In the genomic region with DNA sequence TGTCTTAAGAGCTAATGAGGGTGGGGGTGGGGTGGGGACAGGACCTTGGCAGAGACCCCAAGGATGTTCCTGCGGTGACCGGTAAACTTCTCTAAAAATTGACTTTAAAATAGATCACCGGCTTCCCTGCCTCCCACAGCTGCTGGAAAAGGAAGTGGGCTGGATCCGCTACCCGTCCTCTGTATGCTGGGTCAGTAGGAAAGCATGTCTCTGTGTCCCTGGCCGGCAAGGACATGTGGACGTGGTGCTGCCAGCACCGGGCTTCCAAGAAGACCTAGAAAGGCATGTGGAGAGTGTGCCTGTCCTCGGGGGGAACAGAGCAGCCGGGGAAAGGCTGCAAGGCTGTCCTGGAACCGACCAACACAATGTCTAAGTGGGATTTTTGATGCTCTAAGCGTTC, we compare ENCODE assay signal across 13 mouse cellular contexts. TPM values are rescaled to one million over a fixed set of nuclear protein-coding genes. Genes with fewer than 3 reads are reported as not detected.
A peak's percentile ranks its signal among the peaks of the same experiment; 100 is the strongest.
DNase-seq lines count a peak whose midpoint lies in the region; ATAC-seq and TF ChIP-seq lines count a peak whose summit lies in the region.
"Had no signal": no experiment of that assay in that cellular context is flagged by ENCODE, and none has a peak within 500 bp of the region (broad histone marks: within the 10 kb centered on the region; RNA-seq: fewer than 3 reads in every experiment).

No protein-coding gene starts in this region.

- no peak overlapping the region for H3K4me3 ChIP-seq in limb, embryonic 14.5 days (replicated peaks; ENCODE audit: low read length)
- no peak overlapping the region for H3K4me3 ChIP-seq in limb, embryonic 10.5 days
- H3K4me3 ChIP-seq in heart, adult 2 months, result peak overlapping the region; percentile 49
- H3K4me3 ChIP-seq: lung, embryonic 15.5 days had no signal

- DNase-seq in limb, embryonic 14.5 days (ENCODE audit: low spot score), result no peak
- no peak for DNase-seq in limb, embryonic 10.5 days (ENCODE audit: low spot score)
- DNase-seq in adrenal gland, postnatal 25 days, result peak; percentile 64
- DNase-seq in heart, adult 2 months, result peak; percentile 61 to 80
- peak; percentile 63 for DNase-seq in heart, postnatal 4 days
- DNase-seq in thymus, postnatal 25 days, result no peak
- no peak for DNase-seq in c-Kit-positive CD71-positive TER-119-positive erythroid progenitor cells, embryonic 14.5 days (ENCODE audit: low spot score)
- DNase-seq: embryo, embryonic 11 days; forebrain, postnatal 0 days; thymus, adult 18-20 months had no signal

- no peaks in the 10 kb centered on the region for H3K36me3 ChIP-seq in limb, embryonic 14.5 days (ENCODE audit: control insufficient read depth, insufficient read depth, low read length)
- H3K36me3 ChIP-seq in limb, embryonic 10.5 days, result no peaks in the 10 kb centered on the region
- no peaks in the 10 kb centered on the region; the same call in none of the 2 replicates for H3K36me3 ChIP-seq in heart, adult 2 months (ENCODE audit: control insufficient read depth, insufficient read depth, low read length)
- H3K36me3 ChIP-seq: lung, embryonic 15.5 days had no signal

- H3K4me2 ChIP-seq in limb, embryonic 14.5 days (replicated peaks; ENCODE audit: low read depth, low read length, severe bottlenecking), result no peak overlapping the region
- H3K4me2 ChIP-seq: lung, embryonic 15.5 days had no signal

- no peak overlapping the region for H3K9ac ChIP-seq in limb, embryonic 14.5 days (ENCODE audit: low read depth, low read length, severe bottlenecking)
- H3K9ac ChIP-seq in heart, adult 2 months (ENCODE audit: low read depth, low read length), result peak overlapping the region; percentile 40
- H3K9ac ChIP-seq: forebrain, postnatal 0 days; lung, embryonic 15.5 days had no signal

- TF ChIP-seq POLR2A in limb, embryonic 14.5 days (IDR thresholded peaks at IDR 0.05; ENCODE audit: borderline replicate concordance, extremely low read depth, insufficient read depth, insufficient read length), result no peak
- TF ChIP-seq POLR2A in heart, adult 2 months (IDR thresholded peaks at IDR 0.05; ENCODE audit: insufficient read depth, low read depth, low read length), result peak; percentile 42; the same call in 1 of the 2 replicates

- TF ChIP-seq EP300 in heart, adult 2 months (IDR thresholded peaks at IDR 0.05; ENCODE audit: insufficient read depth, low read depth, low read length), result 0 out of 2 replicates have a peak, but pooled peaks have one; percentile 28

- ATAC-seq in limb, embryonic 14.5 days (ENCODE audit: low FRiP score, low read depth), result no peak
- no peak for ATAC-seq in CD4-positive, CD25-positive, alpha-beta regulatory T cell, adult 4 months
- ATAC-seq: forebrain, postnatal 0 days had no signal

- TF ChIP-seq CTCF in heart, adult 2 months (IDR thresholded peaks at IDR 0.05), result no peak

- no peaks in the 10 kb centered on the region for H3K27me3 ChIP-seq in limb, embryonic 14.5 days (ENCODE audit: control insufficient read depth, insufficient read depth, low read length)
- peaks cover 44% of the 10 kb centered on the region for H3K27me3 ChIP-seq in limb, embryonic 10.5 days (ENCODE audit: low read depth, poor library complexity, severe bottlenecking)
- no peaks in the 10 kb centered on the region for H3K27me3 ChIP-seq in heart, adult 2 months (ENCODE audit: control insufficient read depth, insufficient read depth, low read length)
- H3K27me3 ChIP-seq: CH12.LX had no signal

- H3K79me2 ChIP-seq in heart, adult 2 months (replicated peaks; ENCODE audit: control insufficient read depth, insufficient read depth, low read length), result no peaks in the 10 kb centered on the region; the same call in 1 of the 2 replicates

- H3K4me1 ChIP-seq in limb, embryonic 14.5 days (ENCODE audit: control insufficient read depth, insufficient read depth, low read length), result no peaks in the 10 kb centered on the region
- H3K4me1 ChIP-seq in limb, embryonic 10.5 days, result peaks cover 10% of the 10 kb centered on the region; the same call in 1 of the 2 replicates
- H3K4me1 ChIP-seq in heart, adult 2 months (ENCODE audit: control insufficient read depth, insufficient read depth, low read length), result peaks cover 11% of the 10 kb centered on the region

- 37% methylated on average over 12 of the region's 12 CpGs for WGBS in limb, embryonic 14.5 days
- WGBS in limb, embryonic 10.5 days, result 42% methylated on average over 12 of the region's 12 CpGs
- 4% methylated on average over 12 of the region's 12 CpGs for WGBS in heart, adult 2 months

- intact Hi-C loops in heart, adult 2 months (cut with DNase I), result loop anchor here (10.0 kb wide), 1 partner anchor 609 kb away; no protein-coding TSS in a partner anchor

- H3K9me3 ChIP-seq in limb, embryonic 14.5 days (ENCODE audit: control insufficient read depth, low read length), result no peaks in the 10 kb centered on the region
- H3K9me3 ChIP-seq in limb, embryonic 10.5 days (replicated peaks), result no peaks in the 10 kb centered on the region
- H3K9me3 ChIP-seq: lung, embryonic 15.5 days had no signal

- 0 out of 2 replicates have a peak overlapping the region, but pooled peaks have one; percentile 52 for H3K27ac ChIP-seq in limb, embryonic 14.5 days (replicated peaks; ENCODE audit: low read depth, low read length)
- H3K27ac ChIP-seq in limb, embryonic 10.5 days, result no peak overlapping the region
- H3K27ac ChIP-seq in heart, adult 2 months, result peak overlapping the region; percentile 90
- H3K27ac ChIP-seq: lung, embryonic 15.5 days had no signal

RNA-seq across cellular contexts. Expression of a gene that starts 0.5 kb away (rescaled TPM):
- 62.6 and 91.2 TPM in 2 replicates for polyA plus RNA-seq in limb, embryonic 14.5 days (2012; rRNA removed)
- 40.4 and 59.5 TPM in 2 replicates for polyA plus RNA-seq in limb, embryonic 14.5 days (2014; fragmentation: Nextera tagmentation; extraction: Ambion mirVana)
- polyA plus RNA-seq in limb, embryonic 10.5 days (2016; fragmentation: Nextera tagmentation; extraction: Ambion mirVana), result 0.08 and 0.28 TPM in 2 replicates
- 0.46 TPM in 1 of 2 replicates, not detected in the other for total RNA-seq in adrenal gland, postnatal 25 days (2021)
- total RNA-seq in heart, adult 2 months (2021), result 100 to 1,000 TPM; 833 to 848 TPM
- 361 and 854 TPM in 2 replicates for polyA plus RNA-seq in heart, adult 2 months (2012; rRNA removed)
- total RNA-seq in heart, postnatal 4 days (2021), result 100 to 1,000 TPM; 914 to 961 TPM
- polyA plus RNA-seq in CD4-positive, CD25-positive, alpha-beta regulatory T cell, adult 4 months (2017; shearing (Covaris generic)), result not detected
- total RNA-seq: CH12.LX had no signal

Comparison
In these comparisons a context has a peak if more than half of its experiments do, and no peak if none do; other contexts are left out.
1. RNA of a gene that starts 0.5 kb away (polyA plus RNA-seq): 361 to 854 TPM in heart, adult 2 months and 40.4 to 91.2 TPM in limb, embryonic 14.5 days; 0.08 to 0.28 TPM in limb, embryonic 10.5 days and not detected in CD4-positive, CD25-positive, alpha-beta regulatory T cell, adult 4 months; every median in the first group is over 10 times any median in the second.
2. DNase-seq: peak in adrenal gland, postnatal 25 days (single experiment), heart, adult 2 months (2 of 2) and heart, postnatal 4 days (single experiment); none in limb, embryonic 14.5 days (single experiment), limb, embryonic 10.5 days (single experiment), thymus, postnatal 25 days (single experiment) and c-Kit-positive CD71-positive TER-119-positive erythroid progenitor cells, embryonic 14.5 days (single experiment).